Mouse (Mus musculus) heart, adult 2 months (tissue): ENCODE data around the gene Rnase11.
"Not testable (repeated sequence)": the region's sequence is repeated elsewhere in the genome, so short reads cannot be mapped to it uniquely, and the experiment has no call there.

Experiments used
- CTCF ChIP-seq: fragments of 200-600 bp; IDR thresholded peaks from 2 replicates; pipeline ENCODE4 v1.8.1; 2022; ENCODE audit warnings: antibody characterized with exemption, mild to moderate bottlenecking, moderate library complexity
- EP300 ChIP-seq: fragments of 200-500 bp; IDR thresholded peaks from 2 replicates; pipeline ENCODE4 v1.6.1; 2011; ENCODE audit warnings: low read depth, low read length, control low read depth; ENCODE audit not compliant: insufficient read depth
- POLR2A ChIP-seq: fragments of 200-500 bp; IDR thresholded peaks from 2 replicates; pipeline ENCODE4 v1.6.1; 2011; ENCODE audit warnings: mild to moderate bottlenecking, low read depth, low read length, control low read depth; ENCODE audit not compliant: insufficient read depth

DNA sequence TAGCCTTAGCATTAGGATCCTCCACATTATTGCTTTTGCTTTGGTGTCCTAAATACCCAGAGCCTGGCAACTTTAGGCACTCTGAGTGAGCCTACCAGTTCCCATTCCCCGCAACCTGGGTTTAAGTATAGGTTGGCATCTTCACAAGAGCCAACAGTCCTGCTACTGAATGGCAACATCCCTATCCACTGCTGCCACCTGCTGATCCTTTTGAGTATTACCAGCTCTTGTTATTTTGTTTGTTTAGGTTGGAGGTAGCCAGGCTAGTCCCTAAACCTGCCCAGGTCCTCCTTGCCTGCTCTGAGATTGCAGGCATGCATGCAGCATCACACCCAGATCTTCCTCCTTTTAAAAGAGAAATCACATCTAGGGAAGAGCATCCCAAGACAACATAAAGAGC lies 48.3 kb upstream of the Rnase11 start:
- peak; percentile 89 for TF ChIP-seq CTCF
- not testable (repeated sequence) for TF ChIP-seq EP300, POLR2A
